Mouse (Mus musculus) embryonic facial prominence, embryonic 14.5 days (tissue): ENCODE measurements around the gene Def6. TPM values are rescaled to one million over a fixed set of nuclear protein-coding genes. Genes with fewer than 3 reads are reported as not detected.
A peak's percentile ranks its signal among the peaks of the same experiment; 100 is the strongest.

Experiments
- ATAC-seq: fragments of 200-750 bp; cut with Nextera tagmentation; 2 replicates; pipeline ENCODE4 v1.8.0; 2017; ENCODE audit warnings: low read depth, moderate number of reproducible peaks, moderate TSS enrichment
- DNase-seq: peaks from one replicate; pipeline ENCODE4 v3.0.0-alpha.2; 2015; ENCODE audit warnings: low spot score
- H3K27ac ChIP-seq: fragments of 300-500 bp; sonication (generic); replicated peaks from 2 replicates; pipeline ENCODE4 v1.5.1; 2014; ENCODE audit warnings: low read depth, mild to moderate bottlenecking, low read length, moderate library complexity
- H3K27me3 ChIP-seq: fragments of 300-500 bp; sonication (generic); replicated peaks from 2 replicates; pipeline ENCODE4 v1.6.1; 2014; ENCODE audit warnings: low read length; ENCODE audit not compliant: control insufficient read depth, insufficient read depth
- H3K36me3 ChIP-seq: fragments of 300-500 bp; sonication (generic); 2 replicates; pipeline ENCODE4 v1.6.1; 2014; ENCODE audit warnings: low read length, mixed read lengths; ENCODE audit not compliant: control insufficient read depth, insufficient read depth
- H3K4me1 ChIP-seq: fragments of 300-500 bp; sonication (generic); 2 replicates; pipeline ENCODE4 v1.6.1; 2014; ENCODE audit warnings: antibody characterized with exemption, low read length; ENCODE audit not compliant: control insufficient read depth, insufficient read depth
- H3K4me2 ChIP-seq: fragments of 300-500 bp; sonication (generic); 2 replicates; pipeline ENCODE4 v1.6.1; 2014; ENCODE audit warnings: low read depth, mild to moderate bottlenecking, low read length, moderate library complexity, mixed read lengths
- H3K4me3 ChIP-seq: fragments of 300-500 bp; sonication (generic); 2 replicates; pipeline ENCODE4 v1.5.1; 2014; ENCODE audit warnings: low read depth, mild to moderate bottlenecking, low read length
- H3K9ac ChIP-seq: fragments of 300-500 bp; sonication (generic); 2 replicates; pipeline ENCODE4 v1.6.1; 2014; ENCODE audit warnings: low read depth, mild to moderate bottlenecking, low read length, moderate library complexity, mixed read lengths
- H3K9me3 ChIP-seq: fragments of 300-500 bp; sonication (generic); 2 replicates; pipeline ENCODE4 v1.6.1; 2016; ENCODE audit warnings: low read length; ENCODE audit not compliant: control insufficient read depth
- WGBS: fragments of 180-500 bp; shearing (Covaris S2); extraction: QIAGEN DNeasy Blood & Tissue Kit; methylation state at CpG from one replicate; pipeline ENCODE4 v1.1.7; 2014; 5-methylcytosine and 5-hydroxymethylcytosine counted together
- polyA plus RNA-seq: library from polyadenylated mRNA; unstranded; fragments of >200 nt; fragmentation: Nextera tagmentation; extraction: Ambion mirVana; gene quantifications from 2 replicates; pipeline ENCODE4 v1.2.1, GENCODE M21; 2014

Gene Def6
- polyA plus RNA-seq, 1 experiment from 2014 or later, result 9.4 TPM

DNA sequence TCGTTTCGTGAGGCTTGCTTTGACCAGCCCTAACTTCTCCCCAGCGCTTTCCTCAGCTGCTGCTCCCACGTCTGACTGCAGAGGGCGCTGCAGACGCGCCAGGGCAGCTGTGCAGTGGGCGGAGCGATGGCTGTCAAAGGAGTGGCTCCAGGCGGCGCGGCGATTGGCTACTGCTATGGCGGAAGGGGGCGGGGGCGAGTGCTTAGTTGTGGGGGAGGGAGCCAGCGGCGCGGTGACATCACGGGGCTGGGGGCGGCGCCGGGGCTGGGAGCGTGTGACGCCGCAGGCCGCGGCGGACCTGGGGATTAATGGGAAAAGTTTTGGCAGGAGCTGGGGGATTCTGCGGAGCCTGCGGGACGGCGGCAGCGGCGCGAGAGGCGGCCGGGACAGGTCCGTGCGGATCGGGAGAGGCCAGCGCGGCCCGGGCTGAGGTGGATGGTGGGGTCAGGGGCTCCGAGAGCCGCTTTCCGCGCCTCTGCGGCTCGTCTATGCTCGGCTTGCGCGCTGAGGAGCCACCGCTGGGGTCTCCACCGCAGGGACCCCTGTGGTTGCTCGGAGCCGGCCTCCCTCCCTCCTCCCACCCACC is 25.0 kb downstream of the Def6 start, which contains the start of gene Ppard:
Gene Ppard (plus strand): TSS at position 226 of the 586 bp plus-strand sequence.
- DNase-seq (peak; percentile 98), ATAC-seq (peak; percentile 93)
- Histone ChIP-seq H3K36me3 (peaks cover 21% of the 10 kb centered on the region; the same call in 1 of the 2 replicates), H3K4me2 (peak within 1 kb of the TSS; percentile 75), H3K4me1 (peaks cover 20% of the 10 kb centered on the region), H3K4me3 (peak within 1 kb of the TSS; percentile 84), H3K27me3 (no peaks in the 10 kb centered on the region), H3K27ac (peak within 1 kb of the TSS; percentile 87), H3K9ac (peak within 1 kb of the TSS; percentile 95), H3K9me3 (no peaks in the 10 kb centered on the region)
- WGBS, result 0% methylated on average over 49 of the region's 57 CpGs

DNA sequence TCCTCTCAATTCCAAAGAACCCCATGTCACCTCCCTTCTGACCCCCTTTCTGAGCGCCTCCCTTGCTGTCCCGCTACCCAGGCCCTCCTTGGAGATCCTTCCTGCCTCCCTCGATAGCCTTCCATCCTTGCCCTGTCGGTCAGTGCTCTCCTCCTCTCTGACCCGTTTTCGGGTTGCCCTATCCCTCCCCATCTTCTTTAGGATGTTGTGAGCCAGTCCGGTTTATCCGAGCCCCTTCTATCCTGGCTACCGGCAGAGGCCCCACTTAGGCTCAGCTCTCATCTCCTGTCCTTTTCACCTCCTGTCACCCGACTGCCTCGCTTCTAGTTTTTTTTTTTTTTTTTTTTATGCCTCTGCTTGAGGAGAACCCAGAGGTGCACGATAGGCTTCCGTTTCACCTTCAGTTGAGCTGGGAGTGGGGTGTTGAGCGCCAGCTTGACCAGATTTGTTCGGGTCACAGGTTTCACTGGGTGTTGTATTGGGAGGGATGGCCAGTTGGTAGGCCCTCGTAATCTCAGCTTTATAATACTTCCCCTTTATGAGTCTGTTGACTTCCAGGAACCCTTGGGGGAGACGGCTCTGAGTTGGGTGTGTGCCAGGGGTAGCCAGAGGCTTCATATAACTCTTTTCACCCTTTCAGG is 25.6 kb downstream of the Def6 start:
- peaks cover 20% of the 10 kb centered on the region; the same call in 1 of the 2 replicates for H3K36me3 ChIP-seq
- ATAC-seq, result no peak
- H3K4me1 ChIP-seq, result peaks cover 20% of the 10 kb centered on the region
- peak overlapping the region; percentile 84 for H3K4me3 ChIP-seq
- 4% methylated on average over 17 of the region's 17 CpGs for WGBS
- H3K9me3 ChIP-seq, result no peaks in the 10 kb centered on the region
- peak overlapping the region; percentile 95 for H3K9ac ChIP-seq
- H3K27ac ChIP-seq, result peak overlapping the region; percentile 87
- H3K27me3 ChIP-seq, result no peaks in the 10 kb centered on the region
- DNase-seq, result no peak
- peak overlapping the region; percentile 75 for H3K4me2 ChIP-seq

DNA sequence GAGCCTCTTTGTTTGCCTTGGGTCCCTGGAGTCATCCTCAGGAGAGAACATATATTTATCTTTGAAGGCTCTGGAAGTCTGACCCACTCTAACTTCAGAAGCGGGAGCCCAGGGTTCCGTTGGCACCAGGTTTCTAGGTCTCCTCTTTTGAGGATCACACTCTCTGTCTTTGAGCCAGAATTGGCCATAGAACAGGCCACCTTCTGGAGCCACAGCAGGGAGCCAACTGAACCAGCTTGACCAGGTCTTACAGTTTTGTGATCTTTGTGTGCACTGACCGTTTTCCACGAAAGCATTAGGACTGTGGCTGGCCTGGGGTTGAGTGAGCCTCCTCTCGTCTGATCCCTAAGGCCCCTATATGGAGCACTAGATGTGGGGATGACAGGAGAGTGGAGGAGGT is 27.1 kb downstream of the Def6 start:
- no peak overlapping the region for H3K27ac ChIP-seq
- 79% methylated on average over 5 of the region's 5 CpGs for WGBS
- no peak for ATAC-seq
- H3K9ac ChIP-seq, result peak overlapping the region; percentile 37; the same call in 1 of the 2 replicates
- peaks cover 20% of the 10 kb centered on the region for H3K4me1 ChIP-seq
- DNase-seq, result no peak
- peaks cover 24% of the 10 kb centered on the region; the same call in 1 of the 2 replicates for H3K36me3 ChIP-seq
- no peaks in the 10 kb centered on the region for H3K27me3 ChIP-seq
- no peak overlapping the region for H3K4me3 ChIP-seq
- H3K4me2 ChIP-seq, result peak overlapping the region; percentile 20; the same call in 1 of the 2 replicates
- H3K9me3 ChIP-seq, result no peaks in the 10 kb centered on the region

DNA sequence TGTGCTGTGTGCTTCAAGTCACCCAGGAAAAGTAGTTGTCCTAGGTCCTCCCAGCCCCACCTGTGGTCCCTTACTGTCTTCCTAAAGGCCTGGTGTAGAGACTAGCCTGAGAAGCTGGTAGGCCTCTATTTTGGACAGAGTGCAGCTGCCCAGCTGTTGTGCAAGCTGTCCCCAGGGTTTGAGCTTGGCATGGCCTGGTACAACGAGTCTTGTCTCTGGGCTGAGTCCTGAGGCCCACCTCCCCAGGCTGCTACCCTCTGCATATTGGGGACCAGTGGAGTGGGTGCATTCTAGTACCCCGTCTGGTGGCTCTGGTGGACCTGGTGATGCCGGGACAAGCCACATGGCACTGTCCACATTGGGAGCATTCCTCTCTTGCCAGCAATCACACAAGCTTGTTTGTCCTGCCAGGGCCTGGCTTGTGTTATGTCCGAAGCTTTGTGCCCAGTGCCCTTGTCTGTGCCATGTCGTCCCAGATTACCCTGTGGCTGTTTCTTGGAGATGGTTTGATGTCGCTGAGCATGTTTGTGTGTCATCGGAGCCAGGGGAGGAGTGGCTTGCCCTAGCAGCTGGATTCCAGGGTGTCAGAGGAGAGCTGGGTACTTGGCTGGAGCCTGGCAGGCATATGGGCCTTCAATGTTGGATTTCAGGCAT is 28.5 kb downstream of the Def6 start:
- H3K9me3 ChIP-seq, result no peaks in the 10 kb centered on the region
- H3K9ac ChIP-seq, result peak overlapping the region; percentile 25; the same call in 1 of the 2 replicates
- WGBS, result 70% methylated on average over 7 of the region's 7 CpGs
- H3K36me3 ChIP-seq, result peaks cover 38% of the 10 kb centered on the region
- DNase-seq (no peak), ATAC-seq (no peak)
- H3K4me2 ChIP-seq, result no peak overlapping the region
- peaks cover 20% of the 10 kb centered on the region for H3K4me1 ChIP-seq
- H3K27me3 ChIP-seq, result no peaks in the 10 kb centered on the region
- H3K4me3 ChIP-seq, result no peak overlapping the region
- no peak overlapping the region for H3K27ac ChIP-seq

DNA sequence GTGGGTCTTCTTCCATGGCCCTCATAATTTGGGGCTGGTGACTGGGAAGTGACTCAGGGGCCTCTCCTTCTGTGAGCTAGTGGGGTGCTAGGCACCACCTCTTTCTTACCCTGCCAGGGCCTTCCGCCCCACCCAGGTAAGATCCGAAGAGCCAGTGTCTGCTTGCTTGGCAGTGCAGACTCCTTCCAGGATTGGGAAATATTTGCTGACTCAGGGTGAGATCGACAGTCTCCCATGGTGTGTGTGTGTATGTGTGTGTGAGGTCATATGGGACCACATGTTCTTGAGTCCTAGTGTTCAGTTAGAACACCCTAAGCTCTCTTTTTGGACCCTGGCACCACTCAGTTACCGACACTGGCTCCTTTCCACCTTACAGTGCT is 29.0 kb downstream of the Def6 start:
- 86% methylated on average over 4 of the region's 4 CpGs for WGBS
- Histone ChIP-seq H3K9me3 (no peaks in the 10 kb centered on the region), H3K27ac (no peak overlapping the region), H3K4me1 (peaks cover 20% of the 10 kb centered on the region), H3K4me3 (no peak overlapping the region), H3K9ac (peak overlapping the region; percentile 25), H3K36me3 (peaks cover 43% of the 10 kb centered on the region), H3K27me3 (no peaks in the 10 kb centered on the region), H3K4me2 (no peak overlapping the region)
- no peak for ATAC-seq
- DNase-seq, result no peak

DNA sequence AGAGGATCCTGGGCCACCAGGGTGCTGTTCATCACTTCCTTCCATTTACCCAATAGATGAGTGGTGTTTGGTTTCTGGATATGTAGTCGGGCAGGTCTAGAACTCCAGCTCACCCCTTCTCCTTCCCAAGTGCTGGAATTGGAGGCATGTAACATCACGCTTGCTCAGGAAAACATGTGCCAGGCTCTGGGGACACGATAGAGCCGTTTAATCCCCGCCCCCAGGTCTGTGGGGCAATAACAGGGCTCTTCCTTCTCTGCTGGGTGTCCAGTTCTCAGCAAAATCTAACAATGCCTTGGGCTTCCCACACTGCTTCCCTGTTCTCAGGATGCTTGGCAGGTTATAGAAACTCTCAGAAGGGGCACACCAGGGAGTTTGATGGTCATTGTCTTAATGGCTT is 29.8 kb downstream of the Def6 start:
- no peaks in the 10 kb centered on the region for H3K27me3 ChIP-seq
- H3K27ac ChIP-seq, result no peak overlapping the region
- H3K4me1 ChIP-seq, result peaks cover 20% of the 10 kb centered on the region
- H3K9me3 ChIP-seq, result no peaks in the 10 kb centered on the region
- no peak overlapping the region for H3K4me2 ChIP-seq
- H3K36me3 ChIP-seq, result peaks cover 46% of the 10 kb centered on the region
- no peak overlapping the region for H3K4me3 ChIP-seq
- ATAC-seq (no peak), DNase-seq (no peak)
- H3K9ac ChIP-seq, result no peak overlapping the region
- WGBS, result 72% methylated on average over 5 of the region's 5 CpGs

DNA sequence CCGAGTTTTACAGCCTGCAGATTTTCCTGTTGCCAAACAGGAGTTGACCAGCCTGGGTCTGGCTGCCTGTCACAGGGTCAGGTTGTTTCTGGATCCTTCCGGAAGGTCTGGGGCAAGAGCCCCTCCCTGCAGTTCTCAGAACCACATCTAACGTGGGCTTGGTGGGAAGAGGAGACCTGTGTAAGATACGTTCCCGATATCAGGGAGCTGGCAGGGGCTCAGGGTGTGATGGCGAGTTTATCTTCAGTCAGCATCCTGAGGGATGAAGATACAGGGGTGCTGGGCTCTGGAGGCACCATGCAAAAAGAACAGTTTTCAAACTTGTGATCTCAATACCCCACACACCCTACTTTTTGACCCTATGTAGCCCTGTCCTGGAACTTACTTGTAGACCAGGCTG is 30.3 kb downstream of the Def6 start:
- no peak overlapping the region for H3K9ac ChIP-seq
- no peak overlapping the region for H3K4me2 ChIP-seq
- no peak for DNase-seq
- WGBS, result 80% methylated on average over 6 of the region's 6 CpGs
- peaks cover 20% of the 10 kb centered on the region for H3K4me1 ChIP-seq
- peaks cover 50% of the 10 kb centered on the region for H3K36me3 ChIP-seq
- H3K27ac ChIP-seq, result no peak overlapping the region
- no peak for ATAC-seq
- no peaks in the 10 kb centered on the region for H3K9me3 ChIP-seq
- no peak overlapping the region for H3K4me3 ChIP-seq
- no peaks in the 10 kb centered on the region for H3K27me3 ChIP-seq

DNA sequence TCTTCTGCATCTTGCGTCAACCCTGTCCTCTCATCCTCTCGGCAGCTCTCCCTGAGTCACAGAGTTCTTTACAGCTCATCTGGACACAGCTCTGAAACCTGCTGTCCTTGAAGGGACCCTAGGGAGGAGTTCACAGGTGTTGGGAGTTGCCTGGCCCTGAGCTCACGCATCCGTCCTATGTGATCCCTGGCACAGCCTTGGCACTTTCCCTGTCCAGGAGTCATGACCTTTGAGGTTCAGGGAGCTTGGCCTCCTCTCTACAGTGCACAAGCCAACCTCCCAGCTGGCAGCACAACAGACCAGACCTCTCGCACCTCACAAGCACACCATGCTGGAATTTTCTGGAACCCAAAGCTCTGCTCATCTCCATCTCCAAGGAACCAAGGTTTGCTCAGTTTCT is 33.3 kb downstream of the Def6 start:
- Histone ChIP-seq H3K4me2 (no peak overlapping the region), H3K9me3 (no peaks in the 10 kb centered on the region), H3K4me3 (no peak overlapping the region), H3K4me1 (peaks cover 22% of the 10 kb centered on the region), H3K9ac (no peak overlapping the region), H3K27me3 (no peaks in the 10 kb centered on the region), H3K27ac (no peak overlapping the region), H3K36me3 (peaks cover 58% of the 10 kb centered on the region)
- WGBS, result 81% methylated on average over 5 of the region's 5 CpGs
- DNase-seq (no peak), ATAC-seq (no peak)
